Mouse (Mus musculus) heart, embryonic 15.5 days (tissue): ENCODE measurements around the gene Gpc3. TPM values are rescaled to one million over a fixed set of nuclear protein-coding genes. Genes with fewer than 3 reads are reported as not detected.
"Not testable (repeated sequence)": the region's sequence is repeated elsewhere in the genome, so short reads cannot be mapped to it uniquely, and the experiment has no call there.

Experiments
- ATAC-seq: fragments of 200-750 bp; cut with Nextera tagmentation; replicated peaks from 2 replicates; pipeline ENCODE4 v1.8.0; 2017; ENCODE audit warnings: low read depth, moderate TSS enrichment; ENCODE audit not compliant: insufficient number of reproducible peaks, insufficient read depth, low FRiP score
- H3K27ac ChIP-seq: fragments of 300-500 bp; sonication (generic); 2 replicates; pipeline ENCODE4 v1.5.1; 2015; ENCODE audit warnings: mild to moderate bottlenecking, inconsistent platforms
- H3K27me3 ChIP-seq: fragments of 300-500 bp; sonication (generic); 2 replicates; pipeline ENCODE4 v1.6.1; 2015; ENCODE audit warnings: inconsistent platforms
- H3K36me3 ChIP-seq: fragments of 300-500 bp; sonication (generic); 2 replicates; pipeline ENCODE4 v1.6.1; 2015; ENCODE audit warnings: mild to moderate bottlenecking, inconsistent platforms
- H3K4me1 ChIP-seq: fragments of 300-500 bp; sonication (generic); replicated peaks from 2 replicates; pipeline ENCODE4 v1.6.1; 2015; ENCODE audit warnings: inconsistent platforms
- H3K4me2 ChIP-seq: fragments of 300-500 bp; sonication (generic); 2 replicates; pipeline ENCODE4 v1.6.1; 2015; ENCODE audit warnings: inconsistent platforms, mild to moderate bottlenecking, moderate library complexity
- H3K4me3 ChIP-seq: fragments of 300-500 bp; sonication (generic); 2 replicates; pipeline ENCODE4 v1.5.1; 2015; ENCODE audit warnings: mild to moderate bottlenecking, inconsistent platforms
- H3K9ac ChIP-seq: fragments of 300-500 bp; sonication (generic); 2 replicates; pipeline ENCODE4 v1.6.1; 2015; ENCODE audit warnings: mild to moderate bottlenecking, inconsistent platforms
- H3K9me3 ChIP-seq: fragments of 300-500 bp; sonication (generic); replicated peaks from 2 replicates; pipeline ENCODE4 v1.6.1; 2016; ENCODE audit warnings: inconsistent platforms
- WGBS: fragments of 180-500 bp; shearing (Covaris S2); methylation state at CpG from one replicate; pipeline ENCODE4 v1.1.7; 2015; ENCODE audit warnings: mixed read lengths; 5-methylcytosine and 5-hydroxymethylcytosine counted together
- polyA plus RNA-seq: library from polyadenylated mRNA; unstranded; fragments of >200 nt; fragmentation: Nextera tagmentation; extraction: Ambion mirVana; gene quantifications from 2 replicates; pipeline ENCODE4 v1.2.1, GENCODE M21; 2015

Gpc3 gene
- polyA plus RNA-seq, 1 experiment from 2014 or later = 447 TPM

DNA sequence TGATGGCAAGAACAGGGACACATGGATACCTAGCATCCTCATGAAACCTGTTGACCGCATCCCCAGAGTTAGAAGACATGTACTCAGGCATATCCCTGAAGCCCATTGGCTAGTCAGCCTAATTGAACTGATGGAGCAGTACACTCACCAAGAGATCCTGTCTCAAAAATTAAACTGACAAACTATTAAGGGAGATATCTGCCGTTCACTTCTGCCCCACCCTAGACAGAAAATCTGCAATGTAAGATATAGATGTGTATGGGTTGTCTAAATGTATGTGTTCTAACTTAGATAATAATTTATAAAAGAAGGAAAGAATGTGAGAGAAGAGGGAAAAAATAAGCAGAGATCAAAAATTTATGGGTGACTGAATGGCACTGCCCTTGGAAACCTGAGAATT is 212.6 kb downstream of the Gpc3 start:
- Histone ChIP-seq H3K4me2 (no peak overlapping the region), H3K9ac (no peak overlapping the region), H3K27me3 (no peaks in the 10 kb centered on the region), H3K4me3 (no peak overlapping the region), H3K36me3 (no peaks in the 10 kb centered on the region), H3K27ac (no peak overlapping the region), H3K9me3 (no peaks in the 10 kb centered on the region), H3K4me1 (no peaks in the 10 kb centered on the region)
- ATAC-seq = no peak
- whole genome bisulfite sequencing = 89% methylated on average over 2 of the region's 2 CpGs

DNA sequence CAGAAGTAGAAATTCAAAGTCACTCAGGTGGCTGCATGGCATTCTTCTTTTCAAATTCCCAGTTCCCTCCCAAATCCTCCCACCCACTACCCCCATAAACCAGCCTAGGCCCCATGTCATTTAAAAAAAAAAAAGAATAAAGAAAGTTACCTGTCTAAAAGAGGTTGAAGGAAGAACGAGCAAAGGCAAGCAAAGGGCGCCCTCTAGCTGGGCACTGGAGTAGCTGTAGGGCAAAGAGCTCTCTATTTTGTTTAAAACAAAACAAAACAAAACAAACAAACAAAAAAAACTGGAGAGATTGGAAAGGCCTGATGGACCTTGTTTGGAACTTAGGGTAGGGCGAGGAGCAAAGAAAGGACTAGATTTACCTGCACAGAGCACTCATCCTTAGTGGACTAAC is 238.6 kb downstream of the Gpc3 start:
- Histone ChIP-seq H3K4me3 (no peak overlapping the region), H3K27ac (no peak overlapping the region), H3K9me3 (no peaks in the 10 kb centered on the region), H3K4me2 (no peak overlapping the region), H3K4me1 (no peaks in the 10 kb centered on the region; the same call in 1 of the 2 replicates), H3K27me3 (no peaks in the 10 kb centered on the region), H3K36me3 (no peaks in the 10 kb centered on the region), H3K9ac (no peak overlapping the region)
- 65% methylated on average over 3 of the region's 3 CpGs for WGBS
- ATAC-seq = no peak

DNA sequence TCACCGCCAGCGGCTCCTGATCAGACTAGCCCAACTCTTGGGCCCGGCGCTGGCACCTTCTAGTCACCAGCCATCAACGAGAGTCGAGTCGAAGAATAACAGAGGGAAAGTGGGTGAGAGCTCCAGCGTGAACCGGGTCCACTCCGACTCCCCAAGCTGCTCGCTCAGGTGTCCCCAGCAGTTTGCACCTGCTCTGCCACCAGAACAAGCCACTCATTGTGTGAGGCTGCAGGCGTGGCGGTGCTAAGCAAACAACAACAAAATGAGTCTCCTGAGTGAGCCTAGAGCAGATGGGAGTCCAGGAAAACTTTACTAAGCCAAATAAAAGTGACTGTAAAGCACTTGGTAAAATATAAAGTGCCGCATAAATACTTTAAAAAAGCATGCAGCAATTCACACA is 239.5 kb downstream of the Gpc3 start:
- H3K9me3 ChIP-seq = no peaks in the 10 kb centered on the region
- no peak overlapping the region for H3K4me2 ChIP-seq
- H3K4me1 ChIP-seq = no peaks in the 10 kb centered on the region; the same call in 1 of the 2 replicates
- no peak overlapping the region for H3K4me3 ChIP-seq
- no peaks in the 10 kb centered on the region for H3K36me3 ChIP-seq
- no peak overlapping the region for H3K27ac ChIP-seq
- ATAC-seq = no peak
- H3K27me3 ChIP-seq = no peaks in the 10 kb centered on the region
- 80% methylated on average over 14 of the region's 14 CpGs for WGBS
- no peak overlapping the region for H3K9ac ChIP-seq

DNA sequence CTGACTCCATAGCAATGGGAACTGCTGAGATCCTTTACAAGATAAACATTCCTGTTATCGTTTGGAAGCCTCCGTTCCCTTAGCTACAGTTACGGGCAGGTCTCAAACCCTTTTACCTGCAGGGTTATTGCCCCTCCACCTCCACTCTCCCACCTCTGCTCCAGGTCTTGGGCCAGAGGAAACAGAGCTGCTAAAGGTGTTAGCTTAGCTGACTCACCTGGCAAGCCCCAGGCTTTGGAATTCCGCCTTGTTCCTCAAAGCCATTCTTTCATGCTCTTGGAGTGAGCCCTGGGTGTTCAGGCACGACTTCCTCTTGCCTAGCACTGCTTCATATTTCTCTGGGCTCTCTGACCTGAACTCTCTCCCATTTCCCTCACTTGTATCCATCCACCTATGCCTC is 241.3 kb downstream of the Gpc3 start:
- Histone ChIP-seq H3K9me3 (no peaks in the 10 kb centered on the region), H3K36me3 (no peaks in the 10 kb centered on the region), H3K4me3 (no peak overlapping the region), H3K9ac (no peak overlapping the region), H3K4me2 (no peak overlapping the region), H3K4me1 (no peaks in the 10 kb centered on the region; the same call in 1 of the 2 replicates), H3K27ac (no peak overlapping the region), H3K27me3 (no peaks in the 10 kb centered on the region)
- WGBS = 66% methylated on average over 5 of the region's 5 CpGs
- no peak for ATAC-seq

DNA sequence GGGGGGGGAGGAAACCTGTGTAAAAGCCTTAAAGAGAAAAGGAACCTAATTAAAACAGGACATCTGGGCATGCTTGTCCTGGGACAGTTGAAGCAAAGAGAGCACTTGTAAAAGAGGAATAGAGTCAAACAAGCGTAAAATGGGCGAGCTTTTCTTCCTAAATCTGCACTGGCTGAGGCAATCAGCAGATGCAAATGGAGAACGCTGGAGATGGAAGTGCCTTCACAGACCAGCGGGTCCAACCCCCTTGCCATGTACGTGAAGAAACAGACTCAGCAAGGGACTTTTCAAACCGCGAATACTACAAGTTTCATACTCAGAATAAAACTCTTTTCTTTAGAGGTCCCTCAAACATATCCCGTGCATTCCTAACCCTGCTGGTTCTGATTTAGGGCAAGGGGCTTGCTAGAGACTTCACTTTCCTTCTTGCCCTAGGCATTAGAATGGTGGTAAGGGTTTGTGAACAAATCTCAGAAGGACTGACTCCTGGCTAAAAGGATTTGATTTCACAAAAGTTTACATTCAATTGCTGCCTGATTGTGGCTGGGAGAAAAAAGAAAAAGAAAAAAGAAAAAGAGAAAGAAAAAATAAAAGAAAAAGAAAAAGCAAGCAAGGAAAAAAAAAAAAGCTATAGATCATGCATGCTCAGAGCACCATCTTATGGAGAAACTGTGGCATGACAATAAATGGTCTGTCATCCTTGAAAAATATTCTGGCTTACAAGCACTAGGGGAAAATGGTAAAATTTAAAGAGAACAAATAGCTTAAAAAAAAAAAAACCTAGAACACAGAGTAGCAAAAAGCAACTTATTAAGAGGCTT is 243.6 kb downstream of the Gpc3 start:
- H3K9me3 ChIP-seq = no peaks in the 10 kb centered on the region
- ATAC-seq = no peak
- no peak overlapping the region for H3K4me2 ChIP-seq
- no peaks in the 10 kb centered on the region for H3K27me3 ChIP-seq
- no peak overlapping the region for H3K9ac ChIP-seq
- 59% methylated on average over 8 of the region's 8 CpGs for WGBS
- H3K4me3 ChIP-seq = no peak overlapping the region
- no peaks in the 10 kb centered on the region for H3K4me1 ChIP-seq
- no peak overlapping the region for H3K27ac ChIP-seq
- no peaks in the 10 kb centered on the region for H3K36me3 ChIP-seq

DNA sequence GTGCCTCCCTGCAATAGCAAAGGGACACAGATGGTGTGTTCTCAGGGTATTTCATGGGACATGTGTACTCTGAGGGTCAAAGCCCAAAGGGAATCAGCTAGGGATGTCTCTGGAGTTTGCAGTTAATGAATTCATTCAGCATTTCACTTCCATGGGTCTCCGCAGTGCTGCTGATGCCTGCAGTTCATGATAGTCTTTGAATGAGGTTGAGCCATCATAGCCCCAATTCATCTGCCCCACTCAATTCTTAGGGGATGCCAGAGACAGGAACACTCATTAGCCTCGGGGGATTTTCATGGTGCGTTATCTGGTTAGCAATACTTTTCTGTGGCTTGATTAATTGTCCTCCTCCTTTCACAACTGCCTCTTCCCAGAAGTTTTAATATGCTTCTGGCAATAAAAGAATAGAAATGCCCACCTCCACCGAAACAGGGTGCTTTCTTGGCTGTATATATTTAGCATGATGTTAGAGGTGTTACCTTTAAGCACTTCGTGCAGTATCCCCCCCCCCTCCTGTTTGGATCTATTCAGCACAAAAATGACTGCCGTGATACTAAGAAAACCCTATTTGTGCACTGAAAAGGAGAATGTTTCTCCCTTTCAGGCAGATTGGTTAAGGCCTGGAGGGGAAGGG is 244.3 kb downstream of the Gpc3 start:
- no peak overlapping the region for H3K9ac ChIP-seq
- no peak overlapping the region for H3K4me2 ChIP-seq
- no peaks in the 10 kb centered on the region for H3K27me3 ChIP-seq
- H3K4me1 ChIP-seq = no peaks in the 10 kb centered on the region
- WGBS = 72% methylated on average over 6 of the region's 6 CpGs
- H3K27ac ChIP-seq = no peak overlapping the region
- H3K4me3 ChIP-seq = no peak overlapping the region
- no peaks in the 10 kb centered on the region for H3K9me3 ChIP-seq
- ATAC-seq = no peak
- no peaks in the 10 kb centered on the region for H3K36me3 ChIP-seq

DNA sequence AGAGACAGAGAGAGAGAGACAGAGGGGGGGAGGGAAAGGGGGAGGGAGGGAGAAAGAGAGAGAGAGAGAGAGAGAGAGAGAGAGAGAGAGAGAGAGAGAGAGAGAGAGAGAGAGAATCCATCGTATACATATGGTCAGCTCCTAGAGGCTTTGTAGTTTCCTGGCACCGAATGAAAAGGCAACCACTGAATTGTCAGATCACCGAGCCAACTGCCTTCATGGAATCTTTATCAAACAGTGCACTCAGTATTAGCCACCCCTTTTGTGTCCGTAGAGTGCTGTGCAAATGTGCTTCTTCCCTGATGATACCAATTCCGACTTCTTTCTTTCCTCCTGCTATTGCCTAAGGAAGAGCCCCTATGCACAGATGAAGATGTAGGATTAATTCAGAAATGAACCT is 246.9 kb downstream of the Gpc3 start:
- H3K27ac ChIP-seq = no peak overlapping the region
- H3K9me3 ChIP-seq = no peaks in the 10 kb centered on the region
- ATAC-seq = no peak
- no peaks in the 10 kb centered on the region for H3K36me3 ChIP-seq
- H3K27me3 ChIP-seq = no peaks in the 10 kb centered on the region
- WGBS = 56% methylated on average over 5 of the region's 5 CpGs
- no peaks in the 10 kb centered on the region for H3K4me1 ChIP-seq
- H3K9ac ChIP-seq = no peak overlapping the region
- no peak overlapping the region for H3K4me2 ChIP-seq
- H3K4me3 ChIP-seq = no peak overlapping the region

DNA sequence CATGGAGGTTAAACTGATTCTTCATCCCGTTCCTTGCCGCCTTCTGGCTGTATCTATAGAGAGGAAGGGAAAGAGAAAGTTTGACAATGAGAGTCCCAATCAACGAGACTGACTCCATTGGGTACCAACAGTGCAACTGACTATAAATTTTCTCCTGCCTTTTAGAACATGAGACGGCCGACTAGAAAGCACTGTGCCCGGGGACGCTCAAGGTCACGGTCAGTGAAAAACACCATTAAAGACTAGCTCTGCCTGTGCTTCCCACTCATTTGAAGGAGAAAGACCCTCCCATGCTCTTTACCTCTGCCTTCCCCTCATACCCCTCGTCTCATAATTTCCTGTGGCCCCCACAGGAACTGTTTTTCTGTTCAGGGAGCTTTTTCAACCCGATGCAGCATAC is 248.0 kb downstream of the Gpc3 start:
- H3K9me3 ChIP-seq = no peaks in the 10 kb centered on the region
- no peak overlapping the region for H3K9ac ChIP-seq
- 69% methylated on average over 10 of the region's 10 CpGs for WGBS
- no peak for ATAC-seq
- H3K4me2 ChIP-seq = no peak overlapping the region
- no peaks in the 10 kb centered on the region for H3K4me1 ChIP-seq
- no peaks in the 10 kb centered on the region for H3K27me3 ChIP-seq
- H3K36me3 ChIP-seq = no peaks in the 10 kb centered on the region
- no peak overlapping the region for H3K27ac ChIP-seq
- no peak overlapping the region for H3K4me3 ChIP-seq

DNA sequence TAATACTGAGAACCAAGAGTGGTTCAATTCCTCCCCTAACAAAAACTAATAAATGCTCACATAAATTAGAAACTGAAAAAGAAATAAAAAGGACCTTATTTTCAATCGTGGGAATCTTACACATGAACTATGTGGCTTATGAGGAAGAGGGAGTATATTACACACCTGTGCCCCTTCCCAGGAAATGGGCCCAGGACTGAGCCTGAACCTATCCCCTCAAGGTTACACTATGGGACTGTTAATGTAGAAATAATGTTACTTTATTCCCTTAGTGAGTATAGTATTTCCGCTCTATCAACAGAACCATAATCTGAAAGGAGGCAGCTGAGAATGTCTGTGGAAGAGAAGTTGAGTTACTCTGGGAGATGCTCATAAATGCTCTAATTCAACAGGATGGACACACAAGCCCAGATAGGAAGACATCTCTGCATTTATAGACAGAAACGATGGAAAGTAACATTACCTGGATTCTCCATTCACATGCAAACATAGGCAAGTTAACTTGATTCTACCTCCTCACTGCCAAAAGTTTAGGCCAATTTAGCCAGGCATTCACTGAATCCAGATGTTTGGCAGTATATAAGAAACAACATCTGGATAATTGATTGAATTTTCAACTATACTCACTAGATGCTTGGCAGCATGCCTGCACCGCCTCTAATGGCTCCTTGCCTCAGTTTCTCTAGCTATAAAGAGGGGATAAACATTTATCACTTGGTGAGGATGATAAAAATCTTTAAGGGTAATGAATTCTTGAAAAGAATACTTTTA is 251.3 kb downstream of the Gpc3 start:
- Histone ChIP-seq H3K4me1 (no peaks in the 10 kb centered on the region), H3K27ac (no peak overlapping the region), H3K27me3 (no peaks in the 10 kb centered on the region), H3K36me3 (no peaks in the 10 kb centered on the region), H3K4me3 (no peak overlapping the region), H3K9me3 (no peaks in the 10 kb centered on the region), H3K9ac (no peak overlapping the region), H3K4me2 (no peak overlapping the region)
- 85% methylated on average over 4 of the region's 4 CpGs for WGBS
- ATAC-seq = no peak

DNA sequence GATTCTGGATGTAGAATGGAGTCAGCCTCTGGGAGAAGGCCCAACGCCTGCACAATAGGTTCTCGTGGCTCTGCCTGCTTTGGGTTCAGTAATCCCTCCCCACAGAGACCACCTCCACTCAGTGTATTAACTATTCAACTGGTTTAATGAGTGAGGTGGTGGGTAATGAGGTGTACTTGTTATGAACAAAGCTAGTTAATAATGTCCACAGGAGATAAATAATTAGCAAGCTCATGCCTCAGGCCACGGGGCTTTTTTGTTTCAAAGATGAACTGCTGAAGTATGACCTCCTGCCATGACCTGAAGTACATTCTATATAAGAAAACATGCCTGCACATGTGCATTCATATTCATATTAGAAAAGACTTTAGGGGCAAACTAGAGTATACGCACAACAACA is 260.8 kb downstream of the Gpc3 start:
- H3K9me3 ChIP-seq = no peaks in the 10 kb centered on the region
- ATAC-seq = no peak
- no peaks in the 10 kb centered on the region for H3K27me3 ChIP-seq
- H3K4me1 ChIP-seq = no peaks in the 10 kb centered on the region; the same call in 1 of the 2 replicates
- H3K36me3 ChIP-seq = no peaks in the 10 kb centered on the region
- no peak overlapping the region for H3K9ac ChIP-seq
- H3K4me3 ChIP-seq = no peak overlapping the region
- no peak overlapping the region for H3K27ac ChIP-seq
- no peak overlapping the region for H3K4me2 ChIP-seq
- 87% methylated on average over 4 of the region's 4 CpGs for WGBS

DNA sequence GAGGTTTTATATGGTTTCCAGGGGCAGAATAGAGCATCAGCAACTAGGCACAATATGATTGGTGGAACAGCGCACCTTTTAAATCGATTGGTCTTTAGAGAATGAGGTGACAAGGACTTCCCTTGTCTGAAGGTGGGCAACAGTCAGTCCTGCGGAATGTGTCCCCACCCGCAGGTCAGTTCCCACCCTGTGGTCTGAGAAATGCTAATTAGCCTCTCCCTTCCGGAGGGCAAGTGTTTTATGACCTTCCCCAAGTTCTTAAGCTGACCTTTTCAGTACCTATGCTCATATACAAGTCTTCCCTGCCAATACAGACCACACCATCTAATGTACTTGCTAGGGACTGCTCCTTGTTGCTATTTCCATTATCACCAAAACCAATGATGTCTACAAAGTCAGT is 263.1 kb downstream of the Gpc3 start:
- WGBS = 75% methylated on average over 5 of the region's 5 CpGs
- H3K4me1 ChIP-seq, H3K36me3 ChIP-seq, H3K9ac ChIP-seq, H3K27ac ChIP-seq, H3K27me3 ChIP-seq, ATAC-seq, H3K9me3 ChIP-seq, H3K4me3 ChIP-seq, H3K4me2 ChIP-seq: not testable (repeated sequence)
